Mouse (Mus musculus) kidney, adult 2 months (tissue): ENCODE data around the gene Mrpl37.

Source experiments
- CTCF ChIP-seq: fragments of 200-500 bp; conservative IDR thresholded peaks from 2 replicates; pipeline ENCODE4 v1.5.1; 2011; ENCODE audit warnings: low read depth, mild to moderate bottlenecking, control low read depth, low read length, moderate library complexity, mixed read lengths; ENCODE audit not compliant: insufficient read depth, insufficient read length
- POLR2A ChIP-seq: fragments of 200-500 bp; IDR thresholded peaks from one replicate; pipeline ENCODE4 v1.6.1; 2011; ENCODE audit warnings: low read depth, low read length, control low read depth

DNA sequence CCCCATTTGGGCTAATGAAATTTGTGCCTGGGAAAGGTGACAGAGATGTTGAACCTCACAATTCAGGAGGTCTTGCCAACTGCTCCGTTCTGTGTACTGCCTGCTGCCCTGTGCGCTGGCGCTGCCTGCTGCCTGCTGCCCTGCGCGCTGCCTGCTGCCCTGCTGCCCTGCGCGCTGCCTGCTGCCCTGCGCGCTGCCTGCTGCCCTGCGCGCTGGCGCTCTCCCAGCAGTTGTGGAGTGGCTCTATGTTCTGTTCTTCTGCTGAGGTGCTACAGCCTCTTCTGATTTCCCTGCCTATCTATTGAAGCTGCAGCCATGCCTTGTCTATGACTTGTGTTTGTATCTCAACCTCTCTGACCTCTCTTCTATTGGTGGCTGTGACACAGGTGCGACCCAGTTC is 21.5 kb downstream of the Mrpl37 start:
- no peak for TF ChIP-seq POLR2A
- no peak for TF ChIP-seq CTCF
